Mouse (Mus musculus): Measurements from ENCODE around the gene Serpinb2. TPM values are rescaled to one million over a fixed set of nuclear protein-coding genes. Genes with fewer than 3 reads are reported as not detected.

Serpinb2 gene
- polyA plus RNA-seq, 1 experiment from 2014 or later, result 0.22 TPM

GRCm38 (mm10) chr1:107528325-107529078, 17.3 kb downstream of the Serpinb2 start:
- H3K27me3 ChIP-seq, result no peaks in the 10 kb centered on the region
- no peaks in the 10 kb centered on the region for H3K9me3 ChIP-seq
- ATAC-seq (ENCODE audit: low FRiP score), result no peak
- no peaks in the 10 kb centered on the region for H3K36me3 ChIP-seq
- no peak overlapping the region for H3K9ac ChIP-seq
- WGBS, result 62% methylated on average over 3 of the region's 3 CpGs
- H3K4me3 ChIP-seq, result no peak overlapping the region
- H3K4me1 ChIP-seq (replicated peaks), result peaks cover 3% of the 10 kb centered on the region
- H3K27ac ChIP-seq, result no peak overlapping the region
- no peak overlapping the region for H3K4me2 ChIP-seq

- 36% methylated on average over 5 of the region's 5 CpGs for WGBS
- ATAC-seq (ENCODE audit: low FRiP score), result no peak
- Histone ChIP-seq H3K9me3 (no peaks in the 10 kb centered on the region), H3K9ac (no peak overlapping the region), H3K4me2 (no peak overlapping the region), H3K36me3 (no peaks in the 10 kb centered on the region), H3K4me3 (no peak overlapping the region), H3K4me1 (replicated peaks) (peaks cover 3% of the 10 kb centered on the region), H3K27ac (no peak overlapping the region), H3K27me3 (no peaks in the 10 kb centered on the region)
Observed at GRCm38 (mm10) chr1:107529365-107530052, 18.3 kb downstream of the Serpinb2 start.

DNA sequence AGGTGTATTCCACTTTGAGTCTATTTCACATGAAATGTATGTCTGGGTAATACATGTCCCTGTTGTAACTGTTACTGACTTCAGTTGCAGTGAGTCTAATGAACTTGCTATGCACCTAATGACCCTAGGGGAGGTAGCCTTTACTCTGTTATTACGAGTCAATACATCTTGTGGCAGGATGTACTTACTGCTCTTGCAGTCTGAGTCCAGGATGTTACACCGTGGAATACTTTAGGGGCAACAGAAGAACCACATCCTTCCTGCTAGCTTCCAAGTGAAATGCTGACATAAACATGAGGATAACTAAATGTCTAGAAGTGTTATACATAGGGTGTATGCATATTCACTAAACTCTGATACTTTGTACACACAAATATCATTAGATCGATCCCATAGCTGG, 22.5 kb downstream of the Serpinb2 start:
- Histone ChIP-seq H3K4me2 (no peak overlapping the region), H3K4me1 (replicated peaks) (peaks cover 3% of the 10 kb centered on the region), H3K9me3 (no peaks in the 10 kb centered on the region), H3K4me3 (no peak overlapping the region), H3K27me3 (no peaks in the 10 kb centered on the region), H3K36me3 (no peaks in the 10 kb centered on the region), H3K27ac (no peak overlapping the region), H3K9ac (no peak overlapping the region)
- ATAC-seq (ENCODE audit: low FRiP score), result no peak
- 85% methylated on average over 3 of the region's 3 CpGs for whole genome bisulfite sequencing

GRCm38 (mm10) chr1:107537435-107537834, 26.2 kb downstream of the Serpinb2 start:
- H3K4me2 ChIP-seq, result no peak overlapping the region
- H3K4me3 ChIP-seq, result no peak overlapping the region
- 64% methylated on average over 1 of the region's 1 CpGs for WGBS
- H3K27me3 ChIP-seq, result no peaks in the 10 kb centered on the region
- H3K4me1 ChIP-seq (replicated peaks), result no peaks in the 10 kb centered on the region
- no peak overlapping the region for H3K27ac ChIP-seq
- no peak overlapping the region for H3K9ac ChIP-seq
- H3K36me3 ChIP-seq, result no peaks in the 10 kb centered on the region
- no peak for ATAC-seq (ENCODE audit: low FRiP score)
- H3K9me3 ChIP-seq, result no peaks in the 10 kb centered on the region

DNA sequence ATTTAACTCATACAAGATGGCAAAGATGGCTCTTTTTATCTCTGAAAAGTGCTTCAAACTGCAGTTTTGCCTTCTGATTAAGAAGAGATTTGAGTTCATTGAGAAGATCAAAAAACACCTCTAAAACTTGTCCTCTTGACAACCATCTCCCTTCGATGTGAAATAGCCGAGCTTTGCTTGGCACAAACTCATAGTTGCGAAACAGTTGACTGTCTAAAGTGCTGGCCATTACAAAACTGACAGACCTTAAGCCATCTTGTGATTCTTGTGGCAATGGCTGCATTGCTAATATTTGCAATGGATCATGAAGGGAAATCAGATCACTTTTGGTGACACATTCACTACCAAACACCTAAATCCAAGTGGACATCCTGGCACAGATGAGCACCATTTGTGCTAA, 48.3 kb downstream of the Serpinb2 start:
- no peak for ATAC-seq (ENCODE audit: low FRiP score)
- Histone ChIP-seq H3K9ac (no peak overlapping the region), H3K9me3 (no peaks in the 10 kb centered on the region), H3K27me3 (no peaks in the 10 kb centered on the region), H3K36me3 (no peaks in the 10 kb centered on the region), H3K4me3 (no peak overlapping the region), H3K27ac (no peak overlapping the region), H3K4me2 (no peak overlapping the region), H3K4me1 (replicated peaks) (no peaks in the 10 kb centered on the region)
- WGBS, result 90% methylated on average over 3 of the region's 3 CpGs

GRCm38 (mm10) chr1:107562110-107562509, 50.9 kb downstream of the Serpinb2 start:
- Histone ChIP-seq H3K9me3 (no peaks in the 10 kb centered on the region), H3K27ac (no peak overlapping the region), H3K4me1 (replicated peaks) (no peaks in the 10 kb centered on the region), H3K4me3 (no peak overlapping the region), H3K4me2 (no peak overlapping the region), H3K36me3 (no peaks in the 10 kb centered on the region), H3K9ac (no peak overlapping the region), H3K27me3 (no peaks in the 10 kb centered on the region)
- WGBS, result 78% methylated on average over 1 of the region's 1 CpGs
- no peak for ATAC-seq (ENCODE audit: low FRiP score)

- H3K36me3 ChIP-seq, result no peaks in the 10 kb centered on the region
- no peaks in the 10 kb centered on the region for H3K27me3 ChIP-seq
- no peak overlapping the region for H3K4me3 ChIP-seq
- H3K4me1 ChIP-seq (replicated peaks), result no peaks in the 10 kb centered on the region
- no peak overlapping the region for H3K27ac ChIP-seq
- H3K9ac ChIP-seq, result no peak overlapping the region
- no peak overlapping the region for H3K4me2 ChIP-seq
- ATAC-seq (ENCODE audit: low FRiP score), result no peak
- no peaks in the 10 kb centered on the region for H3K9me3 ChIP-seq
Observed at GRCm38 (mm10) chr1:107565644-107566043, 54.4 kb downstream of the Serpinb2 start.

DNA sequence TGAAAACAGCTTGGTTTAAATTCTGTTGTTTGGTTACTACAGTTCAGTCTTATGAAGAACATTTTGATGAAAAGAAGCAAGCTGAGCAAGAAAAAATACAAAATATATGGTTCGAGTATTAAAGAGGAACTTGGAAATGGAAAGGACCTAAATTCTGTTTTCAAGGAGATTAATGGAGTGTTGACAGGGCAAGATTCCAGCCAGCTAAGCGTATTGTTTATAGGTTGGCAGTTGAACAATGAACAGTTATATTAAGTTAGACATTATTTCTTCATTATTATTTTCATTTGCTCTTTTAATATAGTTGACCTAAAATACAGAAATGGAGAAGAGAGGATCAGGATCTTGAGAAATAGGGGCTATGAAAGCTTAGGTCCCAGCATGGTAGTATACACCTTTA, 64.9 kb downstream of the Serpinb2 start:
- Histone ChIP-seq H3K4me1 (replicated peaks) (no peaks in the 10 kb centered on the region), H3K27ac (no peak overlapping the region), H3K27me3 (no peaks in the 10 kb centered on the region), H3K36me3 (no peaks in the 10 kb centered on the region), H3K4me3 (no peak overlapping the region), H3K9me3 (no peaks in the 10 kb centered on the region), H3K4me2 (no peak overlapping the region), H3K9ac (no peak overlapping the region)
- 90% methylated on average over 2 of the region's 2 CpGs for WGBS
- no peak for ATAC-seq (ENCODE audit: low FRiP score)

GRCm38 (mm10) chr1:107577514-107577913, 66.3 kb downstream of the Serpinb2 start:
- H3K4me2 ChIP-seq, result no peak overlapping the region
- no peak for ATAC-seq (ENCODE audit: low FRiP score)
- WGBS, result 89% methylated on average over 1 of the region's 1 CpGs
- no peaks in the 10 kb centered on the region for H3K9me3 ChIP-seq
- no peak overlapping the region for H3K4me3 ChIP-seq
- no peak overlapping the region for H3K27ac ChIP-seq
- H3K36me3 ChIP-seq, result no peaks in the 10 kb centered on the region
- H3K4me1 ChIP-seq (replicated peaks), result no peaks in the 10 kb centered on the region
- no peak overlapping the region for H3K9ac ChIP-seq
- H3K27me3 ChIP-seq, result no peaks in the 10 kb centered on the region

DNA sequence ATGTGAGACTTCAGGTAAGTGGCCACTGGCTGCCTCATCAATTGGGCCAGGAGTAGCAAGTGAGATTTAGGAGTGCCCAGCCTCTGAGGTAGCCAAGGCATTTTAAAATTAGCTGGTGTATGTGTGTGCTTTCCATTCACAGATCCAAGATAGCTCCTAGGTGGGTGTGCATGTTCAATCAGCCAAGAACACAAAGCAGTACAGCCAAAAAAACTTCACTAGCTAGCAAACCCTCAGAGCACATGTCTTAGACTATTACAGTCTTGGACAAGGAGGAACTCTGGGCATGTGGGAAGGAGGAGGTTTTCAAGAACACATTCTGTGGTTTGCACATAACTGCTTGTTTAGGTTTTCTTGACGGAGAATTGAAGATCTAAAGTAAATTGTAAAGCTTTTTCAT, 70.0 kb downstream of the Serpinb2 start:
- Histone ChIP-seq H3K4me2 (no peak overlapping the region), H3K27ac (no peak overlapping the region)
- WGBS, result 89% methylated on average over 1 of the region's 1 CpGs

DNA sequence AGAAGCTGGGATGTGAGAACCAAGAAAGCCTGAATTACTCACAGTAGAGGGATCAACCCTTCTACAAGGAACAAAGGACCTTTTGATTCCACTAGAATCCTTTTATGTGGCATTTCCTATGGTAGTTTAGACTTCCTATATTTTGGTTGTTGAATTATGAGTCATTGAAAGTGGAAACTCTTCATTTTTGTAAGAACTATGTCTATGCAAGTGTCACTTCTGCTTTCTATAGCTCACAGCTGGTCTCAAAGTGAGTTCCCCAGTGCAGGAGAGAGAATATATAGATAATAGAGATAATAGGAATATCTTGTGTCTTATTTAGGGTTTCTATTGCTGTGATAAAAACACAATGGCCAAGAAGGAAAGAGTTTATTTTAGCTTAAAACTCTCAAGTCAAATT, 71.7 kb downstream of the Serpinb2 start:
- no peaks in the 10 kb centered on the region for H3K9me3 ChIP-seq
- no peak overlapping the region for H3K4me3 ChIP-seq
- no peak for ATAC-seq (ENCODE audit: low FRiP score)
- H3K4me1 ChIP-seq (replicated peaks), result 0 out of 2 replicates have a peak, but pooled peaks cover 2% of the 10 kb centered on the region
- no peaks in the 10 kb centered on the region for H3K27me3 ChIP-seq
- no peaks in the 10 kb centered on the region for H3K36me3 ChIP-seq
- H3K9ac ChIP-seq, result no peak overlapping the region
- H3K27ac ChIP-seq, result no peak overlapping the region
- no peak overlapping the region for H3K4me2 ChIP-seq

More for the DNA sequence above, 70.0 kb downstream of the Serpinb2 start:
- Histone ChIP-seq H3K27me3 (no peaks in the 10 kb centered on the region), H3K36me3 (no peaks in the 10 kb centered on the region), H3K4me3 (no peak overlapping the region), H3K4me1 (replicated peaks) (0 out of 2 replicates have a peak, but pooled peaks cover 2% of the 10 kb centered on the region), H3K9ac (no peak overlapping the region), H3K9me3 (no peaks in the 10 kb centered on the region)
- no peak for ATAC-seq (ENCODE audit: low FRiP score)

- no peak for ATAC-seq (ENCODE audit: low FRiP score)
- no peak overlapping the region for H3K4me3 ChIP-seq
- no peaks in the 10 kb centered on the region for H3K27me3 ChIP-seq
- no peaks in the 10 kb centered on the region for H3K36me3 ChIP-seq
- no peak overlapping the region for H3K9ac ChIP-seq
- 60% methylated on average over 1 of the region's 1 CpGs for WGBS
- no peaks in the 10 kb centered on the region for H3K9me3 ChIP-seq
- H3K4me1 ChIP-seq (replicated peaks), result 0 out of 2 replicates have a peak, but pooled peaks cover 2% of the 10 kb centered on the region
- H3K4me2 ChIP-seq, result no peak overlapping the region
- no peak overlapping the region for H3K27ac ChIP-seq
Observed at GRCm38 (mm10) chr1:107583958-107584376, 72.7 kb downstream of the Serpinb2 start.

- peak; percentile 61; the same call in 1 of the 2 replicates for ATAC-seq (ENCODE audit: low FRiP score)
- no peak overlapping the region for H3K27ac ChIP-seq
- 67% methylated on average over 3 of the region's 3 CpGs for WGBS
Observed at GRCm38 (mm10) chr1:107584932-107585331, 73.7 kb downstream of the Serpinb2 start.

More at GRCm38 (mm10) chr1:107584932-107585331, 73.7 kb downstream of the Serpinb2 start:
- Histone ChIP-seq H3K4me3 (no peak overlapping the region), H3K27me3 (no peaks in the 10 kb centered on the region), H3K36me3 (no peaks in the 10 kb centered on the region), H3K4me1 (replicated peaks) (0 out of 2 replicates have a peak, but pooled peaks cover 2% of the 10 kb centered on the region), H3K9ac (no peak overlapping the region), H3K4me2 (no peak overlapping the region), H3K9me3 (no peaks in the 10 kb centered on the region)

Data from hindbrain, embryonic 13.5 days (tissue).